Mouse (Mus musculus) c-Kit-positive CD71-negative TER-119-negative erythroid progenitor cells, embryonic 14.5 days (primary cell): ENCODE measurements around the gene Lat.
"Not testable (repeated sequence)": the region's sequence is repeated elsewhere in the genome, so short reads cannot be mapped to it uniquely, and the experiment has no call there.

Experiments
- DNase-seq: peaks from one replicate; pipeline ENCODE4 v3.0.0-alpha.2; 2013; ENCODE audit warnings: low read depth

The Lat gene

GRCm38 (mm10) chr7:126332691-126333090 lies 36.7 kb downstream of the Lat start:
- DNase-seq: no peak

- no peak for DNase-seq
These were observed 38.7 kb downstream of the Lat start for GRCm38 (mm10) chr7:126330693-126331092.

GRCm38 (mm10) chr7:126329907-126330645 lies 39.3 kb downstream of the Lat start:
- DNase-seq: no peak

- not testable (repeated sequence) for DNase-seq
These were observed 40.5 kb downstream of the Lat start for GRCm38 (mm10) chr7:126328848-126329247.

DNA sequence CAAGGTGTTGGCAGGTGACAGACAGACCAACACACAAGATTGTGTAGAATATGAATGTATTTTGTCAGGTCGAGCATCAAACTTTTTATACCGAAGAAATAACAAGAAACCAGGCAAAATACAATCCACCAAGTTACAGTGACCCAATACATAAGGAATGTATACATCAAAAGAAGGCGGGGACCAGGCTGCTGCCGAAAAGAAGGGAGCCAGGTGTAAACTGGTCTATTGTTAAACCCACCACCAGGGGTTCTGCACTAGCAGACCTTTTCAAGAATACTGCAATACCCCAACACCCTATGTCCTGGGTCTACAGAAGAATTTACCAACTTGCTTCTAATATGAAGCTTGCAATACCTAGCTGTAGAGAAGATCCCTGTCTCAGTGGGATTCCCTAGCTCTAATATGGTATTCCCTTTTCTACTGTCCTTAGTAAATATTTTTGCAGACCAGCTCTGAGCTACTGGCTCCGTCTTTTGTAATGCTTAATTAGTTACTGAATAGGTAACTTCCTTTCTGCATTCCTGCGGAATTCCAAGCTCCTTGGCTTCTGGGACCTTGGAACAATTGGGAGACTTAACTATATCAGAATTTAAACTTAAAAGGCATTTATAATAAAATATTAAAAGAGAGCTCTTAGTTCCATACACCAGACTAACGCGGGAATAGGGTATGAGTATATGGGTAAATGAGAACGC lies 43.6 kb downstream of the Lat start:
- not testable (repeated sequence) for DNase-seq

DNA sequence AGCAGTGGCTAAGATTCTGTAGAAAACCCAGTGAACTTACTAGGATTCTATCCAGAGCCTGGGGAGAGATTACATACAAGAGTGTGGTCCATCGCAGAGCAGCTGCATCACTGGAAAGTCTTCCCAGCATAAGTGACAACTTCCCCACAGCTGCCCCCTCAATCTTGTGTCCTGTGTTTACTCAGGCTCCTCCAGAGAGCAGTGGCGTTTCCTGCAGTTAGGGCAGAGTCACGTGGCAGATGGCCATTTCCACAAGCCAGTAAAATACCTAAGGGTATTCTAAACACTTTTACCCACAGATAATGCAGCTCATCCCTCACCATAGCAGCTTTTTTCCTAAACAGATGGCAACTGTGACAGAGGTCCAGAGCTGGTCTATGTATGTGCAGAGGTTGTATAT lies 44.6 kb downstream of the Lat start:
- DNase-seq: no peak

GRCm38 (mm10) chr7:126323729-126324128 lies 45.6 kb downstream of the Lat start:
- peak; percentile 80 for DNase-seq

GRCm38 (mm10) chr7:126314273-126314672 lies 55.1 kb downstream of the Lat start:
- DNase-seq: no peak
